Mouse (Mus musculus): Measurements from ENCODE around the gene Grm7.

Gene Grm7

DNA sequence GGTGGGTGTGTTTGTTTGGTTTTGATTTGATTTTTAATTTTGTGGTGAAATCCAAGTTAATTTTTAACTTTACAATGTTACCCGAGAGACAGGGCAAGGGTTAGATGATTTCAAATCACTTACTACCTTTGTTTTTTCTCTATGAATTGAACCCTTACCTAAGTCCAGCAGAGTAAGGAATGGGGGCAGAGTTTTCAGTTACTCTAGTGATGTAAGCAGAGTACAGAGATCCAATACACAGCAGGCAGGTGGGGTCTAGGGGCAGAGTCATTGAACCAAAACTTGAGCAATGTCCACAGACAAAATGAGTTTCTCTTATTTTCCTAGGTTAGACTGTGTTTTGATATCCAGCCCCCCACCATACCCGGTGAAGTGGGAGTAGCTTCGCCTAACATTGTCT, 723.2 kb downstream of the Grm7 start:
- no peak for DNase-seq (ENCODE audit: low read depth)

DNA sequence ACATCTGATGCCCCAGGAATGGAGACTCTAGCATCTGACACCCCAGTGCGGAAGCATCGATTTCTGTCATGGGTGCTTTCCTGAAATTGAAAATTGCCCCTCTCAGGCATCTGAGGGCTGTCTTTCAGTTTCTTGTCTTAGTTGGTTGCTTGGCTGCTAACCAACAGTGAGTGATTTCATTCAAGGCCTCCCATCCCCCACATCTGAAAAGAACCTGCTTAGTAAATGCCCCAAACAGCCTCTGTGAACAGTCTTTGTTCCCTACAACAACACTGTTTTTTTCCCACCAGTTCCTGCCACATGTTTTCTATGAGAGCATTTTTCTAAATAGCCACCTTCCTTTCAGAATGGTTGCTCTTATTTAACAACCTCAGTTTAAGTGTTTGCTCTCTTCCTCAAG, 723.6 kb downstream of the Grm7 start:
- no peak for DNase-seq (ENCODE audit: low read depth)

DNA sequence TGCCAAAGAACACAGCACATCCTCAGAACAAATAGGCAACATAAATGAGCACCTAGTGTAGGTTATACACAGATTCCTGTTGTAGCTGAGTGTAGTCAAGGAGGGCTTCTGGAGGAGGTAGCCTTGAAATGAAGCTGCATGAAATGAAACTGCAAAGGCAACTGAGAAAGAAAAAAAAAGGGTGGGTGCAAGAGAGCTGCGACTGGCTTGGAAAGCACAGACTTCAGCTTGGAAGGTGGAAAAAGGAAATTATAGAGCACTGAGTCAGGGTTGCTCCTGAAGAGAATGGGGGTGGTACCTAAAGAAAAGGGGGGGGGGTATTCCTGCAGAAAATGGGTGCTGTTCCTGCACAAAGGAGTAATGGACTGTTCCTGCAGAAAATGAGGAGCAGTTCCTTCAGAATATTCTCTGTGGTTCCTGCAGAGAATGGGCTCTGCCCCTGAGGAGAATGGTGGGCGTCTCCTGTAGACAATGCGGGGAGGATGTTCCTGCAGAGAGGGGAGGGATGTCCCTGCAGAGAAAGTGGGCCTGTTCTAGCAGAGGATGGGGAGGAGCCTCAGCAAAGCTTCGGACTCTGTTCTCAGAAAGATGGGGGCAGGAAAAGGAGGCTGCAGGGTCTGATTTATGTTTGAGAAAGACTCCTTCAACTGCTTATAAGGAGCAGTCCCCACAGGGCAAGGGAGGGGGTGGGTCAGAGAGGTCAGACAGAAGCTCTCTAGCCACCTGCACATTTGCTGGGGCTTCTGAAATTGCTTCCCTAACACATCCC, 726.4 kb downstream of the Grm7 start:
- DNase-seq (ENCODE audit: low read depth), result no peak

DNA sequence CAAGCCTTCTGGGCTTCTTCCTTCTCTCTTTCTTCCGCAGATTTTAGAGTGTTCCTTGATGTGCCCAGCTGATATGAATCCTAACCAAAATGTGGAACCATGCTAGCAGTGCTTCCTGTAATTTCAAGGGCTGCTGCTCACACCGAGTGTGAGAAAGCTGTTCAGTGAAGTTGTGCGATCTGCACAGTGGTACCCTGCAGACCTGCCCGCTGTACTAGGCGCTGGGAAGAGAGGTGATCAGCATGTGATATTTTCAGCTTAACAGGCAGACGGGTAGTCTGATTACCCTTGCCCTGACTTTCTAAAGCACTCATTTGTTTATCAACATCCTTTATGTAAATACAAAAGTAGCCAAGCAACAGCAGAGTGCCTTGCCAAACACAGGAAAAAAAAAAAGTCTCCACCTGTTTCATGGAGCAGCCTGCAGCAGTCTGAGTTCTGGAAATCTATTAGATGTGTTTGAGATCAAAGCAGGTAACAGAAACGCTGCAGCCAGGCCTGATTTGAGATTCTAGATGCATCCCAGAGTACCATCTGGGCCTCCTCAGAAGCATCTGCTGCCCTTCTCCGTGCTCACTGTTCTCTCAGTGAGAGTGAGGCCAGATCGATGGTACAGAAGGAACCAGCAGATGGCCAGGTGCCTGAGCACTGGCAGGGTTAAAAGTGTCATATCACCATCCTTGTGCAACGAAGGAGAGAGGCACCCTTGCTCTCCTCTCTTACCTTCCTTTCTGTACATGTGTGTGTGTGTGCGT, 727.4 kb downstream of the Grm7 start:
- no peak for DNase-seq (ENCODE audit: low read depth)

DNA sequence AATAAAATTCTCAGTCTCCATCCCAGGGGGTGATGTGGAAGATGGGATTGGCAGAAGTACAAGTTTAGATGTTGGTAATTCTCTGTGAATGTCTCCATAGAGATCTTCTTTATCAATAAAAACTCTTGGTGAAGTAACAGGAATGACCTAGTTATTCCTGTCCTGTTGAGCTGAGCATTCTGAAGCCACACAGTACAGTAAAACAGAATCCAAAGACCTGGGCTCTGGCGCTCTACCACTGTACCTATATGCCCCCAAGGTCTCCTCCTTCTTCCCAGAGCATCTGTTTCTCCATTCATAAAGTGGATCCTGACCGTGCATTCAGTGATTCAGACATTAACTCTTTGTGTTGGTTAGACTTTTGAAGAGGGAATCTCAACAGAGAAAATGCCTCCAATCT, 735.3 kb downstream of the Grm7 start:
- DNase-seq (ENCODE audit: low read depth), result no peak

DNA sequence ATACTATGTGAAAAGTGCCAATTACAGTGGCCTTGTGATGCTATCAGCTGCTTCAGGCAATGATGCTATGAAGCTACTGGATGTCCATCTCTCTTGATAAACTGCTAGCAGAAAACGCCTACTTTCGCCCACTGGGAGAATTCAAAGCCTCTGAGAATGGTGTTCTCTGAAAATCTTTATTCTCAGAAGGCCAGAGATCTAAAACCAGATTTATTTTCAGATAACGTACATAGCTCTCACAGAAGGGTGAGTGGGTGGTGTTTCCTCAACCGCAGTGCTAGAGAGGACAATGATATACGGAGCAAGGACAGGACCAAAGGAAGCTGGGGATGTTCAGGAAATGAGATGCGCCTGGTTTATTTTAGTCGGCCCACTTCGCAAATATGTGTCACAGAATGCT, 763.4 kb downstream of the Grm7 start:
- DNase-seq (ENCODE audit: low read depth), result no peak

DNA sequence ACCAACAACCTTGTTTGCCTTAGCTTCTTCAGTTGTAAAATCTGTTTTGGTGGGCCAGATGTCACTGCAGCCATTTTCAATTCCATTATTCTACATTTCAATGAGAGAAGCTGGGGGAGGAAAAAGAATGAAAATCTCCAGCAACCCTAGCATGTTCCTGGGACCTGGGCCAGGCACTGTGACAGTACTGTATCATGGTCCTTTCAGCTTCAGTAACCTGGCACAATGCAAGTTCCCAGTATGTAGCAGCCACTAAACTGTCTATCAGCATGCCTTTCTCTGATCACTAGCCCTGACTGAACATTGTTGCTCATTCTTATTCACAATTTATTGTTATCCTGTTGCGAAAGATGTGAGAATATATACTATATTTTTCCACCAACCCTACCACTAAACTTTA, 779.4 kb downstream of the Grm7 start:
- DNase-seq (ENCODE audit: low read depth), result no peak

DNA sequence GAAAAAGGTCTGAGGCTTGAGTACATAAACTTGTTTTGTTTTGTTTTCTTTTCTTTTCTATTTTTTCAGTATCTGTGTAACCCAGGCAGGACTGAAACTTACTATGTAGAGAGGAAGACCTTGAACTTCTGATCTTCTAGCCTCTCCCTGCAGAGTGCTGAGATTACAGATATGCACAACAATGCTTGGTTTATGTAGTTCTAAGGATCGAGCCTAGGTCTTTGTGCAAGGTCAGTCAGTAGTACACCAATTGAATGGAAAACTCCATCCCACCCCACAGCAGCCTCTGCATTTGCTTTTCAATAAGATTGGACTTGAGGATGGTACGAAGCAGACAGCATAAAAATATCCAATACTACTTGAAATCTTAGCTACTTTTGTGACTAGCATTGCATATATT, 800.8 kb downstream of the Grm7 start:
- DNase-seq (ENCODE audit: low read depth), result no peak

DNA sequence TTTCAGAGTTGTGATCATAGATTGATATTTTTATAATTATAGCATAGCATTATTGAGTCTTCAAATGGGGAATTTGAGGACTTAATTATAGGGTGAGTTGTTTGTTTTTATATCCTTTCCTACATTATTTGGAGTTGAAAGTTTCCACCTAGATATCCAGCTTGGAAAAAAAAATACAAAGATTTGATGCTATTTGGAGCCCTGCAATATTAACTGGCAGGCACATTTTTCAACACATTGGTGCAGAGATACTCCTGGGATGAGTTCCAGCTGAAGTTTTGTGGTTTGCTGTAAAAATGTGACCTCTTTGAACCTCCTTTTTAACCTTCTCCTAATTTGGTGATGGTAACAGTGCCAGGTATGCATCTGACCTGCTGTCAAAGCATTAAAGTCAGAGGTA, 802.5 kb downstream of the Grm7 start:
- no peak for DNase-seq (ENCODE audit: low read depth)

DNA sequence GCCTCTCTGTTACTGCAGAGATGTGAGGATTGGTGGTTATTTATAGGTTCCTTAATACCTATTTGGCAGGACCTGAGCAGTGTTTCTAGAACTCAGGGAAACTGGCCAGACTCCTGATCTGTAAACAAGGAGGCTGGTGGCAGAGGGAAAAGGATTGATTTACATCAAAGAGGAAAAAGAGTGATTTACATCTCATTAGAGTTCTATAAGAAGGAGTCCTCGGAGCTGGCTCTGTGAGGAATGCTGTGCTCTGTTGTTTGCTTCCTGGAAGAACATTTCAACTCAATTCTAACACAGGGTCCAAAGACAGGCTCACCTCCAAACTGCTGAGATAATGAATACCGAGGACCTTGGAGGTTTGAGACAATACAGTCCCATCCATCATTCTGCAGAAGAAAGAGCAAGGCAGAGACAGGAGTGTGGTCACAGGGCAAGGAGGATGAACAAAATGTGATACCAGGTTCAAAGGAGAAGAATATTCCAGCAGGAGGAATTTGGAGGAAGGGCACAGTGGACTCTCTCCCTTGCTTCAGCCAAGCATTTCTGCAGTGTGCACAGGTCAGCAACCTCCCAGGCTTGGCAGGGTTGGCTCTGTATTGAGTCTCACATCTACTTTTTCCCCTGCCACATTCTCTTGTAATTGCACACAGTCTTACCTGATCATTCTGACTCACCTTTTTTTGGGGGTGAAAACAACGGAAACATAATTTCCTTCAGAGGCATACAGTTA, 803.8 kb downstream of the Grm7 start:
- DNase-seq (ENCODE audit: low read depth), result no peak

DNA sequence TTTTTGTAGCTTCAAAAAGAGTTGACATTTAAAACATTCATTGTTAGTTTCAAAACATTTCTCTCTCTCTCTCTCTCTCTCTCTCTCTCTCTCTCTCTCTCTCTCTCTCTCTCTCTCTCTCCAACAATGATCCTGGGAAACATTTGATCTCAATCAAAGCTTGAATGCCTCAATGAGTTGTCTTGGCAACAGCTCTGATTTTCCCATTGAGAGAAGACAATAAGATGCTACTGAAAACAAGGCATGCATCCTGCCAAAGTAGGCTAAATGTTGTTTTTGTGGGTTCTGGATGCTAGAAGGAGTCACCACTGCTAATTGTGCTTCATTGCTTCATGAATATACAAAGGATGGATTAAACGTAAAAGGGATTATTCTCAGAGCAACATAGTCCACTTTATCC, 836.5 kb downstream of the Grm7 start:
- DNase-seq (ENCODE audit: low read depth), result no peak

DNA sequence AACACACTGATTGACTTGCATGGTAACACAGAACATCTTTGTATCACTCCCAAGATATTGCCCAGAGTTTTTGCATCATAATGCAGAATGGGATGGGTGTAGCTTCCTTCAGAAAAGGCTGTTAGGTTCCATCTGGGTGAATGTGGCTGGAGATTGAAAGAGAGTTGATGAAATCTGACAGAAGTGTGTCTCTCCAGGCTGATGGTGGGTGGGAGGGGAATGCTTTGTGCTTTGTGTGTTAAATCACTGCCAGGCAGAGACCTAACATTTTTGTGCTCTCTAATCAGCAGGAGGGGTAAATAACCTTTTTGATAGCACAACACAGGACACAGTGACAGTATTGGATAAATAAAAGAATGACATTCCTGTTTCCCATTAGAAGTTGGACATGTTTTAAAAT, 840.7 kb downstream of the Grm7 start:
- no peak for DNase-seq (ENCODE audit: low read depth)

DNA sequence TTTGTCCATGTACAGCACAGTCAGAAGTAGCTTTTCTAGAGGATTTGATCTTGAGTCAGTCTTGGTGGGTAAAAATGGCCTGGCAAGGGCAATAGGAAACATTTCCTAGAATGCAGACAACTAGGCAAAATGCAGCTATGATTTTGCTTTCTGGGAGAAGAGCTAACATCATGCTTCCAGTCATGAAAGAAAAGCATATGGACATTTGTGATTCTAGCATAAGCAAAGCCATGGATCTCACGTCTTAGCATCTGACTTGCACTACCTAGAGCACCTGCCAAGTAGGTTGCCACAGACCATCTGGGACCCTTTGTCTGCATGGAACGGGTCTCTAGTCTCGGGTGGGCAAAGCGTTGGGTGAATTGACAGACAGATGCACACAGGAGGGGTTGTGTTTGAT, 842.2 kb downstream of the Grm7 start:
- no peak for DNase-seq (ENCODE audit: low read depth)

DNA sequence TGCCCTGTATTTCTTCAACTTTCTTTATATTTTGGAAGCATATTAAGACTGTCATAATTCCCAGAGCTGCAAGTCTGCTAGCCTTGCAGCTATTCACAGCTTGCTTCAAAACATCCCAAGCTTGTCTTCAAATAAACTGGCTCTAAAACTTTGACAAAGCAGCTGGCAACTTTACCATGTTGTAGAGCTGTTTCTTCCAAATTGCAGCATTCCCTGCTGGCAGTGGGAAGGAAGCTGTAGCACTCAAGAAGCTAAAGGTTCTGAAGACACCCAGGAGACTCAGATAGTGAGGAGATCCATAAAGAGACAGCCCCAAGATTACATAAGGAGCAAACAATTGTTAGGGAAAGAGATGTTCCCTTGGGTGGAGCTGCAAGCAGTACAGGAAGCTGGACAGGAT, 846.8 kb downstream of the Grm7 start:
- no peak for DNase-seq (ENCODE audit: low read depth)

DNA sequence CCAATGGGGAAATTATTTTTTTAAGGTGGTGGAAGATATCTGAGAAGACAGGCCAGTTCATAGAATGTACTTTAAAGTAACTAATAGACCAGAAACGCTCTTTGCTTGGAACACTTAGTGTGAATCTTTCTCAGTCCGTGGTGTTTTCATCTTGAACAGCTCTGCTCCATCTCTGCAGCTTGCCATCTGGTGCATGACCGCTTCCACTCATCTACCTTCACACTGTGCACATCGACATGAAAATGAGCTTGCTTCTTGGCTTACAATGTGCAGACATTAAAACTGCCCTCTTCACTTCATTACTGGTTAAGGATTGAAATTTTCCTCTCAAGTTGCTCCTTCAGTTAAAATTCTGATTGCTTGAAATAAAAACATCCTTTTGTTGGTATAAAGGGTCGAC, 854.2 kb downstream of the Grm7 start:
- DNase-seq (ENCODE audit: low read depth), result no peak

DNA sequence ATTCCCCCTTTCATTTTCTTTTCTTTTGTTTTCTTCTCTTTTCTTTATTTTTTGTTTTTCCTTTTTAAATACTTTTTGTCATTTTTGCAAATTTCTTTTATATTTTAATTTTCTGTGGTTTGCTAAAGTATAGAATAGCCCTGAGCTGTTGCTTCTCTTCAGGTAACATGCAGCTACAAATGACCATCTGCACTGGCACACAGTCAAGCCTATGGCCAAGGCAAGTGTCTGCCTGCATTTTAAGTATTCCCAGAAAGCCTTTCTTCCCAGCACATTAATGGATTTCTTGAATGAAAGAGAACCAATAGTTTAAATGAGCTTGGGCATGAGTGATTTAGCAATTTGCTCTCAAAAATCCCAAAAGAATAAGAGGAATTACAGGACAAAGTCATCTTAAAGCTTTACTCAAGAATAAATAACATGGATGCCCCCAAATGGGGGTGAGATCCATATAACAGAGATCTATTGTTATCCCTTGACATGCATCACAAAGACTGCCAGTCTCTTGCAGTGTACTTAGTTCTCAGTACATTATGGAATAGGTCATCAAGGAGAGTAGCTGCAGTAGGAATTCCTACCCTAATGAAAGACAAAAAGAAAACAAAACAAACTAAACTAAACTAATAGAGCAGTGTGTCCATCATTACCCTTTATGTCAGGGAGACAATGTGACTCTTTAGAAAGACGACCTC, 865.5 kb downstream of the Grm7 start:
- DNase-seq (ENCODE audit: low read depth), result no peak

DNA sequence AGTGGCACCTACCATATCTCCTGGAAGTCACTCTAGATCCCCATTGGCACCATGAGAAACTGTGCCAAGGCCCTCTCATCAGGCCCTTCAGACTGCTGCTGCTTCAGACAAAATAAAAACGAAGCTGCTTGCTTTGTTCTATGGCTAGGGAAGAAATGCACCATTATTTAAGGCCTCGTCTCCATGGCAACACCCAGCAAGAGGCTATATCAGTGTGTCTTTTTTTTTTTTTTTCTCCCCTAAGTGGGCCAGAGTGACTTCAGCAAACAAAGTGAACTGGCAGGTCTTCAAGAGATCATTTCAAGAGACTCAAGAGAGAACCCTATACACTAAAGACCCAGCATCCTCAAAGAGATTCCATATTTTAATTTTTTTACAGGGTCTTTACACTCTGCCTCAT, 867.0 kb downstream of the Grm7 start:
- no peak for DNase-seq (ENCODE audit: low read depth)

DNA sequence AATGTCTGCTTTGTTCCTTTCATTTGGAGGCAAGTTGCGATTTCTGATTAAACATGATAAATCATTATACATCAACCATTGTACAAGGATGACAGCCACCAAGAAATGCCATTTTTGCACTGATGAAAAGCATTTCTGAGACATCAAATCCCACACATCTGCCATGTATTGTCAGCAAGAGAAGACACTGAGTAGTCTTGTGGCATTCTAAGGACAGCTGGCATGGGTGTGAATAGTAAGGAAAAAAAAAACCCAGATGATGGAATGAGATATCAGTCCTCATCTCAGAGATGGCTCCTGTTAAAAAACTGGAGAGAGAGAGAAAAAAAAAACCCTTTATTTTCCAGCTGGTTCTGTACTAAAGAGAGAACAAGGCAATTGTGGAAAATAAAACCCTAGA, 875.8 kb downstream of the Grm7 start:
- DNase-seq (ENCODE audit: low read depth), result no peak

DNA sequence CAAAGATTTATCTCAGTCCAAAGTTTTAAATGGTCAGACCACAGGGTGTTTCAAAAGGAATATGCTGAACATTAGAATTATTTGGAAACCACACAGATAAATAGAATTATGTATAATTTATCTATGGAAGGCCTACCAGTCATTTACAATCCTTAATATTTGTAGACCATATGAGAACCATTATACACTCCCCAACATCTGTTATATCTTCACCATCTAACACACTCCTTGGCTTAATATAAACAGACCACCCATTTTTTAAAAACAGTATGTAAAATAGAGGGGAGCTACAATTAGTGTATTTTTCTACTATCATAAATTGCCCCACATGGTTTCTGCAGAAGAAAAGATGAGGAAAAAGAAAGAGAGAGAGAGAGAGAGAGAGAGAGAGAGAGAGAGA, 876.7 kb downstream of the Grm7 start:
- DNase-seq (ENCODE audit: low read depth), result no peak

DNA sequence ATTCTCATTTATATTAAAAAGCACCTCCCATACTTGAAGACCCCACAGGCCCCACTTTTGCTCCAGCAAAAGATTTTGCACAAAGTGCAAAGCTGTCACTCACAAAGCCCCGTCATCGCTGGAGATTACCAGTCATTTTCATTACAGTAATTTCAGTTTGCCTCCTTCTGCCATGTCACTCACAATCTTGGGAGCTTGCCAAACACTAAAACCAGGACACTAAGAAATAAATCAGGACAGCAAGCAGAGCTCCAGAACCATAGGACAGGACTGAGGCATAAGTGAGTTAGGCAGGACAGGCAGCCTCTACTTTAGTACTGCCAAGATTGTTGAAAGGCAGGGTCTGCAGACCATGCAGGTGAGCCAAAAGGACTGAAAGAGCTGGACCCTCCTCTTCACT, 884.6 kb downstream of the Grm7 start:
- DNase-seq (ENCODE audit: low read depth), result no peak

DNA sequence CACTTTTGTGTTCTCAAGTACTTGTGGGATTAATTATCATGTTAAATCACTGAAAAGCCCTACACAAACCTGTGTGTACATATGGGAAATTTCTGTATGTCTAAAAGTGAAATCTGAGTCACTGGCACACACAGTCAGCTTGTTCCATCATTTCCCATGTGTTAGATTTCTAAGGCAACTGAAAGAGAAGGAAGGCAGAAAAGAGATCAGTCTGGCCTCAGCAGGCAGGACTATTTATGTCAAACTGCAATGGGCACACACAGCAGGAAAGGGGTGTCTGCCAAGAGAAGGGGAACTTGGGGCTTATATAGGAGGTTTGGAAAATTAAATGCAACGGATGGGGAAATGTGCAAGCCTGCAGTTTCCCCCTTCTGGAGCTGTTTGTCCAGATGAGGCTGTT, 913.2 kb downstream of the Grm7 start:
- no peak for DNase-seq (ENCODE audit: low read depth)

DNA sequence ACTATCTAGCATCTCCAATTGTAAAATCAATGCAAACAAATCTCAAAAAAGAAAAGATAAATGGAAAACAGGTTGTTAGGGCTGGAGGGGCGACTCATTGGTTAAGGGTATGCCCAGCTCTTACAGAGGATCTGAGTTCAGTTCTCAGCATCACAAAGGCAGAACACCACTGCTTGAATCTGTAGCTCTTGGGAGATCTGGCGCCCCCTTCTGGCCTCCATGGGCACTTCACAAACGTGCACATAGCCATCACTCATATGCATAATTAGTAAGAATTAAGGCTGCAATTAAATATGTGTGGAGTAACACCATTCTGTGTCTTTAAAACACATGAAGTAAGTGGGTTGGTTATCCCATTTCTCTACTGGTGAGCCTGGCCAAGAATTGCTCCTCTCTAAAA, 914.1 kb downstream of the Grm7 start:
- DNase-seq (ENCODE audit: low read depth), result no peak

DNA sequence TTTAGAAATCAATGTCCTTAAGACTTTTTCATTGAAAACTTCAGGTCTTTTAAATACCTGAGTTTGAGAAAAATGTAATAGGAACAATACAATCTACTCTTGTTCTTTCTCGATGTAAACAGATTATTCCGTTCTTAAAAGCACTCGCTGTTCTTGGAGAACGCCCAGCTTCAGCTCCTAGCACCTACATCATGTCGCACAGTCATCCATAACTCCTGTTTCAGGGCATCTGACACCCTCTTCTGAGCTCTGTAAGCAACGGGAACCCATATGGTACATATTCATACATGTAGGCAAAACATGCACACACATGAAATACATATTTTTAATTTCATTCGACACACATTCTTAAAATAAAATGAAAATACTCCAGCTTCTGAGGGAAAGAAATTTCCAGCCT, 916.0 kb downstream of the Grm7 start:
- DNase-seq (ENCODE audit: low read depth), result no peak
